Mouse (Mus musculus): ENCODE results near the gene Ppm1h.

GRCm38 (mm10) chr10:122727228-122727627 is 48.7 kb downstream of the Ppm1h start:
- TF ChIP-seq POLR2A (IDR thresholded peaks at IDR 0.05; ENCODE audit: control insufficient read depth in 1 of 2, insufficient read depth in 1 of 2, low read depth in 1 of 2, low read length in 2 of 2, poor library complexity in 1 of 2): no peak
- TF ChIP-seq UBTF (IDR thresholded peaks at IDR 0.05; ENCODE audit: borderline replicate concordance, insufficient read depth, low read depth, low read length): no peak
- no peak for TF ChIP-seq EP300 (IDR thresholded peaks at IDR 0.05; ENCODE audit: low read depth in 1 of 2, low read length in 2 of 2)
- TF ChIP-seq CTCF (IDR thresholded peaks at IDR 0.05 in 2 of 3, conservative IDR thresholded peaks at IDR 0.05 in 1 of 3; ENCODE audit: control insufficient read depth in 1 of 3, insufficient read depth in 1 of 3, low read depth in 2 of 3, low read length in 3 of 3, poor library complexity in 1 of 3, severe bottlenecking in 1 of 3): no peak
- no peak for TF ChIP-seq TAL1 (IDR thresholded peaks at IDR 0.05; ENCODE audit: low read length)
- TF ChIP-seq ZNF384 (IDR thresholded peaks at IDR 0.05; ENCODE audit: low read depth, low read length): no peak
- no peak for TF ChIP-seq ZMIZ1 (IDR thresholded peaks at IDR 0.05; ENCODE audit: low read depth, low read length)
- TF ChIP-seq TBP (IDR thresholded peaks at IDR 0.05; ENCODE audit: low read depth, low read length): no peak
- no peak for TF ChIP-seq MAZ (IDR thresholded peaks at IDR 0.05; ENCODE audit: low read depth, low read length)
- TF ChIP-seq MEF2A (IDR thresholded peaks at IDR 0.05; ENCODE audit: extremely low read depth, insufficient replicate concordance, low read depth, low read length, poor library complexity, severe bottlenecking): no peak
- no peak for TF ChIP-seq GATA1 (IDR thresholded peaks at IDR 0.05; ENCODE audit: low read depth, low read length)
- no peak for TF ChIP-seq MAX (IDR thresholded peaks at IDR 0.05; ENCODE audit: low read length)
- TF ChIP-seq POLR2AphosphoS2 (IDR thresholded peaks at IDR 0.05; ENCODE audit: low read length): no peak
